Mouse (Mus musculus): ENCODE measurements around the gene Tiam1.

GRCm38 (mm10) chr16:89812891-89813290 is 330.7 kb downstream of the Tiam1 start:
- TF ChIP-seq GATA1 (IDR thresholded peaks at IDR 0.05; ENCODE audit: borderline replicate concordance, low read length) (no peak), FLI1 (IDR thresholded peaks at IDR 0.05; ENCODE audit: low read length) (no peak)

Measured in megakaryocyte, embryonic 14.5 days (primary cell).